Mouse (Mus musculus) forebrain, embryonic 11.5 days (tissue): ENCODE data around the gene Klra17. TPM values are rescaled to one million over a fixed set of nuclear protein-coding genes. Genes with fewer than 3 reads are reported as not detected.
"Not testable (repeated sequence)": the region's sequence is repeated elsewhere in the genome, so short reads cannot be mapped to it uniquely, and the experiment has no call there.

Source experiments
- ATAC-seq: fragments of 200-750 bp; cut with Nextera tagmentation; replicated peaks from 2 replicates; pipeline ENCODE4 v1.8.0; 2017; ENCODE audit warnings: moderate TSS enrichment; ENCODE audit not compliant: low FRiP score
- DNase-seq: peaks from one replicate; pipeline ENCODE4 v3.0.0-alpha.2; 2017; ENCODE audit warnings: low spot score
- H3K27ac ChIP-seq: fragments of 300-500 bp; sonication (generic); 2 replicates; pipeline ENCODE4 v1.5.1; 2014; ENCODE audit warnings: low read depth, low read length
- H3K27me3 ChIP-seq: fragments of 300-500 bp; sonication (generic); 2 replicates; pipeline ENCODE4 v1.6.1; 2014; ENCODE audit warnings: mild to moderate bottlenecking, low read length, mixed read lengths; ENCODE audit not compliant: control insufficient read depth, insufficient read depth
- H3K36me3 ChIP-seq: fragments of 300-500 bp; sonication (generic); 2 replicates; pipeline ENCODE4 v1.6.1; 2014; ENCODE audit warnings: mild to moderate bottlenecking, low read length, moderate library complexity, mixed read lengths; ENCODE audit not compliant: control insufficient read depth, insufficient read depth
- H3K4me1 ChIP-seq: fragments of 300-500 bp; sonication (generic); replicated peaks from 2 replicates; pipeline ENCODE4 v1.6.1; 2014; ENCODE audit warnings: low read length, mixed read lengths; ENCODE audit not compliant: control insufficient read depth, insufficient read depth
- H3K4me2 ChIP-seq: fragments of 300-500 bp; sonication (generic); 2 replicates; pipeline ENCODE4 v1.6.1; 2014; ENCODE audit warnings: low read depth, mild to moderate bottlenecking, low read length, moderate library complexity, mixed read lengths; ENCODE audit not compliant: severe bottlenecking
- H3K4me3 ChIP-seq: fragments of 300-500 bp; sonication (generic); 2 replicates; pipeline ENCODE4 v1.5.1; 2014; ENCODE audit warnings: low read depth, low read length
- H3K9ac ChIP-seq: fragments of 300-500 bp; sonication (generic); 2 replicates; pipeline ENCODE4 v1.6.1; 2014; ENCODE audit warnings: low read length
- H3K9me3 ChIP-seq: fragments of 300-500 bp; sonication (generic); 2 replicates; pipeline ENCODE4 v1.6.1; 2016; ENCODE audit warnings: low read length, mixed read lengths; ENCODE audit not compliant: control insufficient read depth
- WGBS: fragments of 180-500 bp; shearing (Covaris S2); extraction: QIAGEN DNeasy Blood & Tissue Kit; methylation state at CpG from one replicate; pipeline ENCODE4 v1.1.7; 2014; 5-methylcytosine and 5-hydroxymethylcytosine counted together
- polyA plus RNA-seq: library from polyadenylated mRNA; unstranded; fragments of >200 nt; fragmentation: Nextera tagmentation; extraction: Ambion mirVana; gene quantifications from 2 replicates; pipeline ENCODE4 v1.2.1, GENCODE M21; 2014

The Klra17 gene
- not detected in 2 replicates for polyA plus RNA-seq

DNA sequence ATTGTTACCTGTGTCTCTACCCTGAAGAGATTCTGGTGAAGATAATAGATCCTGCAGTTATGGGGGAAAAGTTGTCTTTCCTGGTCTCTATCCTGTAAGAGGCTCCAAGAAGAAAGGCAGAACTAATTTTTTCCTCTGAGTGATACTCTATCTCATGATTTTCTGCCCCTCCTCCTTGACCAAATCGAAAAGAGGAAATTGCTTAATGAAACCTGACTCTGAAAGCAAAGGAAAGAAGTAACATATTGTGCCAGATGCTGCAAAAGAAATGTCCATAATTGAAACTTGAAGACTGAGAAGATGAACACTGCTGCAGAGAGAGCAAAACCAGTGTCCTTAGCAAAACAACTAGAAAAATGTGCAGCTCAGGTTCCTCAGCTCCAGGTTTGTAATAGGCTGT lies at the start of gene Klra17:
TSS of gene Klra17 (minus strand) at position 124 of the 400 bp plus-strand sequence.
- Histone ChIP-seq H3K4me1 (no peaks in the 10 kb centered on the region), H3K27ac (no peak within 1 kb of the TSS), H3K36me3 (no peaks in the 10 kb centered on the region), H3K4me2 (no peak within 1 kb of the TSS), H3K9ac (no peak within 1 kb of the TSS), H3K27me3 (no peaks in the 10 kb centered on the region), H3K9me3 (peaks cover 4% of the 10 kb centered on the region; the same call in 1 of the 2 replicates), H3K4me3 (no peak within 1 kb of the TSS)
- 55% methylated on average over 1 of the region's 1 CpGs for WGBS
- ATAC-seq (no peak), DNase-seq (no peak)

DNA sequence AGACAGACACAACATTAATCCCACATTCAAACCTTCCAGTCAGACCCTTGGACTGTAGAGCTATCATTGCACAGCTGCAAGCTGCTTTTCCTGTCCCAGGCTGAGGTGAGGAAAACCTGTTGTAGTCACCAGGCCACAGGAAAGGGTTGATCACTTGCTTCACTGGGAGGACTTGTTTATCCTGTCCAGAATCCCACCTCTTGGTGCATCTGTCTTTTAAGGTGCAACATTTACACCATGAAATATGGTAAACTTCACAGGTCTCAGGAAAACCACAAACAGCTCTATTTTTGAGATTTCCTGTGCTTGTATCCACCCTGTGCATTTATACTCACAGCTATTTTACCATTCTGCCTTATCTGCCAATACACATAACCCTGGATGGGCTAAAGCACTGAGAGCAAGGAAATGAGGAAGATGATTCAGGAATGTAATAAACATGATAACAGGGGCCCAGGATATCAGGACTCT lies 41.0 kb upstream of the Klra17 start, which contains the start of gene Klra5:
TSS of gene Klra5 (minus strand) at position 175 of the 471 bp plus-strand sequence.
- H3K4me2 ChIP-seq, H3K4me1 ChIP-seq, H3K9me3 ChIP-seq, H3K27ac ChIP-seq, DNase-seq, H3K27me3 ChIP-seq, H3K4me3 ChIP-seq, ATAC-seq, H3K9ac ChIP-seq, H3K36me3 ChIP-seq: not testable (repeated sequence)

DNA sequence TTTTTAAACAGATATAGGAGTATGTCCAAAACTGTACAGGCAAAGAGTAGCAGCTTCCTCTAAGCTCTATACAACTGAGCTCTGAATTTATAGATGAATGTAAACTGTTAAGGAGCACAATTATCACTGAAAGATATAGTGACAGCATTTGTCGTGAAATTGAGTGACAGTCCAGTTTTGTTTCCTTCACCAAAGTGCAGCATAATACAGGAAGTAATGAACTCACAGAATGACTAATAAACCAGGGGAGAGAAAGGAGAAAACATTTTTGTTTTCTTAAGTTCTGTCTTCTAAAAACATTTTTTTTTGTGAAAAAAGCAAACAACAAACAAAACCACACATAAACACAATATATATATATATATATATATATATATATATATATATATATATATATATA lies 40.5 kb upstream of the Klra17 start:
- Histone ChIP-seq H3K36me3 (no peaks in the 10 kb centered on the region), H3K9ac (no peak overlapping the region), H3K4me3 (no peak overlapping the region), H3K9me3 (no peaks in the 10 kb centered on the region; the same call in 1 of the 2 replicates), H3K27ac (no peak overlapping the region), H3K4me1 (no peaks in the 10 kb centered on the region), H3K4me2 (no peak overlapping the region), H3K27me3 (no peaks in the 10 kb centered on the region)
- 83% methylated on average over 1 of the region's 1 CpGs for WGBS
- DNase-seq, result no peak
- ATAC-seq, result no peak

DNA sequence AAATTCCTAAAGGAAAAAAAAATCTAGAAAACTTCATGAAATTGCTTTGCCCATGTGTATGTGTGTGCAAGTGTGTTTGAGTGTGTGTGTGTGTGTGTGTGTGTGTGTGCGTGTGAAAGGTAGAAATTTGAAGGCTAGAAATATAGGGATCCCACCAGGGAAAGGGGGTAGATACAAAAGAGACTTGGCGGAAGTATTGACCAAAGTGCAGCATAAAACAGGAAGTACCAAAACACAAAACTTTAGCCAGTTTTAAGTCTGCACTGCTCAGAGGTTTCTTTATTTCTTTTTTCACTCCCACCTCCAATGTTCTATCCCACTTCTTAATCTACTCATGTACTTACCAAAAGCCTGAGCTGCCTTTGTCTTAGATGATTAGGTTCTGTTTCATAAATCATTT lies 6.1 kb upstream of the Klra17 start:
- WGBS, result 88% methylated on average over 2 of the region's 2 CpGs

DNA sequence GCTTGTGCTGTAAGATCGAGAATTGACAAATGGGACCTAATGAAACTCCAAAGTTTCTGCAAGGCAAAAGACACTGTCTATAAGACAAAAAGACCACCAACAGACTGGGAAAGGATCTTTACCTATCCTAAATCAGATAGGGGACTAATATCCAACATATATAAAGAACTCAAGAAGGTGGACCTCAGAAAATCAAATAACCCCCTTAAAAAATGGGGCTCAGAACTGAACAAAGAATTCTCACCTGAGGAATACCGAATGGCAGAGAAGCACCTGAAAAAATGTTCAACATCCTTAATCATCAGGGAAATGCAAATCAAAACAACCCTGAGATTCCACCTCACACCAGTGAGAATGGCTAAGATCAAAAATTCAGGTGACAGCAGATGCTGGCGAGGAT lies 14.1 kb downstream of the Klra17 start, which contains the start of gene Gm17631:
TSS of gene Gm17631 (plus strand) at position 301 of the 400 bp plus-strand sequence.
- ATAC-seq, result not testable (repeated sequence)

More for the DNA sequence above, 6.1 kb upstream of the Klra17 start:
- DNase-seq (no peak), ATAC-seq (no peak)
- Histone ChIP-seq H3K9me3 (peaks cover 6% of the 10 kb centered on the region; the same call in 1 of the 2 replicates), H3K27ac (no peak overlapping the region), H3K9ac (no peak overlapping the region), H3K4me2 (no peak overlapping the region), H3K4me3 (no peak overlapping the region), H3K27me3 (no peaks in the 10 kb centered on the region), H3K4me1 (no peaks in the 10 kb centered on the region), H3K36me3 (no peaks in the 10 kb centered on the region)

DNA sequence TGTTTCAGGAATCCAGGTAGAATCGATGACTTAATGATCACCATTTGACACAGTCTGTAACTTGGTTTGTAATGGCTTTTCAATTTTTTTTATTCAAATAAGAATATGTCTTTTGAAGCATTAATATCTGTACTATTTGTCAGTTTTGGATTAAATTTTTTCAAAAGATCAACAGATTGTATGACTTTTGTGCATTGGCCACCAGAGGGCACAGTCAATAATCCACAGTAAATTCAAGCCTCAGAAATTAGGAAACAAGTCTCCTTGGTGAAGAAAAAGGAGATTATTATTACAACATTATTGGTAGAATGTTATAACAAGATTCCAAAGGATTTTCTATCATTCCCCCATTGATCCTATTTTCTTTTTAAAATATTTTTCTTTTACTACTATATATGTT lies 50.9 kb downstream of the Klra17 start:
- no peak overlapping the region for H3K9ac ChIP-seq
- H3K9me3 ChIP-seq, result no peaks in the 10 kb centered on the region; the same call in 1 of the 2 replicates
- no peak overlapping the region for H3K27ac ChIP-seq
- no peaks in the 10 kb centered on the region for H3K36me3 ChIP-seq
- H3K4me3 ChIP-seq, result no peak overlapping the region
- ATAC-seq (no peak), DNase-seq (no peak)
- H3K4me2 ChIP-seq, result no peak overlapping the region
- 80% methylated on average over 1 of the region's 1 CpGs for WGBS
- no peaks in the 10 kb centered on the region for H3K27me3 ChIP-seq
- H3K4me1 ChIP-seq, result no peaks in the 10 kb centered on the region

More for the DNA sequence above, 14.1 kb downstream of the Klra17 start, which contains the start of gene Gm17631:
- not testable (repeated sequence) for H3K4me1 ChIP-seq, H3K27ac ChIP-seq, H3K36me3 ChIP-seq, H3K4me2 ChIP-seq, DNase-seq, H3K27me3 ChIP-seq, H3K9ac ChIP-seq, H3K9me3 ChIP-seq, H3K4me3 ChIP-seq
- WGBS, result no CpG with 5 or more reads among the region's 3 CpGs

DNA sequence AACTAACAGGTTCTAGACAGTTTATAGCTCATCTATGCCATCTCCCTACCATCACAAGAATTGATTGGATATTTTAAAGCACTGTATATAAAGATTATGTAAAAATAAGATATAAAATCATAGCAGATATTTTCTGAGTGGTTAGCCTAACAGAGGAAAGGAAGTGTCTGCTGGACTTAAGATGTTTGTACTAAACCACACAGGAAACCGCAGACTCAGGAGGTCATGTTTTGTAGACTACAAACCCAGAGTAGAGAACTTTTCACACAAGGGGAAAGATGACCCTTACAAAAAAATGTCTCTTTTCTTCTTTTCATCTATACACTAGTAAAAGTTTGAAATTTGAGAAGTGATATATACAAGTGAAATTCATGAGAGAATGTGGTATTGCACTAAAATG lies 52.5 kb downstream of the Klra17 start:
- no peak for ATAC-seq
- Histone ChIP-seq H3K4me3 (no peak overlapping the region), H3K36me3 (no peaks in the 10 kb centered on the region), H3K27ac (no peak overlapping the region), H3K9ac (no peak overlapping the region), H3K27me3 (no peaks in the 10 kb centered on the region), H3K4me2 (no peak overlapping the region), H3K9me3 (no peaks in the 10 kb centered on the region; the same call in 1 of the 2 replicates), H3K4me1 (no peaks in the 10 kb centered on the region)
- 84% methylated on average over 1 of the region's 1 CpGs for WGBS
- no peak for DNase-seq

DNA sequence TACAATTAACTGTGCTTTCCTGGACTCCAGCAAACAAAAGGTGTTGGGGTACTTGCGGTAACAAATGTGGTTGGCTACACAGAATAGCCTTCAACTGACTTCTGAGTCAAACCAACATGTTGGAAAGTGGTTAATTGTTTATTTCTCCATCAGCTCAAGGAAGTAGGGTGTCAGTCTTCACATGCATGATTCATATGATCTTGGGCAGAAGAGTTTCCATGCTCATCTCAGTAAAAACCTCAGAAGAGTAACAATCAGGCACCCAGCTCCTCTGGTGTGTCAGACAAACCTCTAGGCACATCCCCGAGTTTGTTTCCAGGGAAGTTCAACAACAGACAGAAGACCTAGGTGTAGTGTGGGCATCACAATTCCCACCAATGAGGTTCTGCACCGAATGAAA lies 58.7 kb downstream of the Klra17 start:
- Histone ChIP-seq H3K36me3 (no peaks in the 10 kb centered on the region), H3K4me1 (no peaks in the 10 kb centered on the region), H3K27ac (no peak overlapping the region), H3K4me2 (no peak overlapping the region), H3K4me3 (no peak overlapping the region), H3K9ac (no peak overlapping the region), H3K9me3 (no peaks in the 10 kb centered on the region; the same call in 1 of the 2 replicates), H3K27me3 (no peaks in the 10 kb centered on the region)
- WGBS, result 73% methylated on average over 3 of the region's 3 CpGs
- no peak for ATAC-seq
- no peak for DNase-seq

DNA sequence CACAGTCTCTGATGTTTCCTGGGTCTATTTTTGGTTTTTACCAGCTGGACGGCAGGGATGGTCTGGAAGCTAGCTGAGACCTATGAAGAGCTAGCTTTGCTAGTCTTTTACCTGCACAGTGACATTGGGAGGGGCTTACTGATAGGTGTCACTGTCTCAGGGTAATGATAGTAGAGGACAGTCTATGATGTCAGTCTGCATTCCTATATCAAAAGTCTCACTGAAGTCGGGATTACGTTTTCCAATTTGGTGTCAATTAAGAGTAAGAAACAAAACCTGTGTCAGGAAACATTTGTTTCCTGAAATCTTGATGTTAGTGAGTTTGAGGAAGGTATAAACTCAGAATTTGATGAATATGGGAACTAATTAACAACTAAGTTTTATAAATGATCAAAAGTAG lies 92.3 kb downstream of the Klra17 start, which contains the start of gene Gm156:
TSS of gene Gm156 (minus strand) at position 101 of the 400 bp plus-strand sequence.
- not testable (repeated sequence) for H3K27ac ChIP-seq, H3K9me3 ChIP-seq, H3K9ac ChIP-seq, H3K36me3 ChIP-seq, H3K4me2 ChIP-seq, H3K27me3 ChIP-seq, H3K4me3 ChIP-seq, ATAC-seq, H3K4me1 ChIP-seq, DNase-seq
- WGBS, result 94% methylated on average over 3 of the region's 3 CpGs
